Mouse (Mus musculus): ENCODE measurements around the gene Gpr137.

Gene Gpr137

DNA sequence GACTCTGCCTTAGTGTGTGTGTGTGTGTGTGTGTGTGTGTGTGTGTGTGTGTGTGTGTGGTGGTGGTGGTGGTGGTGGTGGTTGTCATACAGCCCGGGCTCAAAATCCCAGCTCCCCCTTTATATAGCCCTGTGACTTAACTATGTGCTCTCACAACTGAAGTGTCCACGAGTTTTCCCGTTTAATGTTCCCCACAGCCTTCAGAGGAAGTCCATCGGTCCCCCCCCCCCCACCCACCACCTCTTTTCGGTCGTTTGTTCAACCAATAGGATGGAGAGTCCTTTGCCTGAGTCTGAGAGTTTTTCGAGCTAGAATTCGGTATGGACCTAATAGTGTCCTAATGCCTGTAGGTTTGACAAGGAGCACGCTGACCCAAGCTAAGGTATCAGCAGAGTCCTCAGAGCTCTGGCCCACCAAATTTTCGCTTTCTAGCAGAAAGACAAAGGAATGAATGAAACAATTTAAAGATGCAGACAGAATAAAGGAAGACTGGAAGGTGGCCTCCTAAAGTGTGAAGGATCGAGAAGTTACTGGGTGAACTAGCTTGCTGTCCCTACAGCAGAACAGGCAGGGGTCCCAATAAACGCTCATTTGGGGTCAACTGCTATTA is 31.4 kb upstream of the Gpr137 start:
- peak; percentile 22 for DNase-seq (ENCODE audit: low spot score)

DNA sequence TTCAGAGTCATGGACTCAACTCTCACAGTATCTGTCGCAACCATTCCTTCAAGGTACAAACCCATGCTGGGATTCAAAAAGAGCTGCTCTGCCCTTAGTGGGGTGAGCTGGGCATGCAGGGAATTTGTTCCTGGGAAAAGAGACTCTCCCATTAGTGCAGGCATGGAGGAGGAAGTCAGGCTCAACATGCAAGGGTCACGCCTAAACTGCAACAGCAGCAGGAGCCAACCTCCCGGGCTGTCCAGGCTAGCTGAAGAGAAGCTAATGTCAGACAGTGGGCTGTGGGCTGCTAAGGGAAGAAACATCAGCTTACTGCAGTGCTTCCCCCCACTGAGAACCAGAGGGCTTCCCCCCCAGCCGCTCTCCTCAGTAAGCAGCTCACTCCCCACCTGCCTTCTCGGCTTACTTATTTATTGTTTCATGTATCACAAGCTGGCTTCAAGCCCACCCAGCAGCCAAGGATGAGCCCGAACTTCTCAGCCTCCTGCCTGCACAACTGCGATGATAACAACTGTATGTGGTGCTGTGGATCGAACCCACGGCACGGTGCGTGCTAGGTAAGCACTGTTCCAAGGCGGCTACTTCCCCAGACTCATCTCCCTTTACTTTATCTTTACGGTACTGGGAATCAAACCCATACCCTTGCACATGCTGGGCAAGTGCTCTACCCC is 30.1 kb upstream of the Gpr137 start:
- no peak for DNase-seq (ENCODE audit: low spot score)

DNA sequence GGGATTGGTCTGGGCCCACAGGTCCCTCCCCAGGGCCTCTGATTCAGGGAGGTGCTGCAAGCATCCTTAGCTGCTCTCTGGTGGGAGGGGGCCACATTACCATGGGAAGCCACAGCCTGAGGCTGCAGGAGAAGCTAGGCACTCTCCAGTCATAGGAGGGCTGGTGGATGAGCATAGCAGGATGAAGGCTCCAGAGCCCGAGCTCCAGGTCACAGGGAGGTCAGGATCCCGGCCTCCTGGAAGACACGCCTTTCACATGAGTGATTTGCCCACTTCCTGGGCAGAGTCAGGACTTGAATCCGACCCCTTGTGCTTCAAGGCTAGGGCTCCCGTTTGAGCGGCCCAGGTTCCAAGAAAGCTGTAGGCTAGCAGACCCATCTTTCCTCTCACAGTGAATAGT is 29.4 kb upstream of the Gpr137 start:
- DNase-seq (ENCODE audit: low spot score): peak; percentile 36

DNA sequence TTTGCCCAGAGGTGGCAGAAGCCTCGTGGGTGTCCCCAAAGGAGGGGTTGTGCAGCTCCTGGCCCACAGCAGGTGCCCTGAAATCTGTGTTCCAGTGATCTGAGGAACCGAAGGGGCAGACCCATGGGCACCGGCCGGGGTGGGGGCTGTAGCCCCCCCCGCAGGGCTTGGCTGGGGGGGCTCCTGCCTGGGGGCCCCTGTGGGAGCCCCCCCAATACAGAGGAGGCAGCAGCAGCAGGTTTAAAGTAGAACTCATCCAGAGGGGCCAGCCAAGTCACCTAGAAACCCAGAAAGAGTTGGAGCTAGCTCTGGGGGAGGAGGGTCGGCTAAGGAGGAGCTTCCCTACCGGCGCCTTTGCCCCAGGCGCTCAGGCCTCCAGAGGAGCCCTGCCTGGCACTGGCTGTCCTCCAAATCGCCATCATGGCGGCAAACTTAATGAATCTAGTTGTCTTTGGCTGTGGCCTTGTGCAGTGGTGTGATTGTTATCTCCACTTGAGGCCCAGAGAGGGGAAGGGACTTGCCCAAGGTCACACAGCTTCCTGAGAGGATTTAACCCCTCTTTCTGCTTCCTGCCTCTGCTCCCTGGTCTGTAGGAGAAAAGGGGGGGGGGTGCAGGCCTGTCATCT is 28.3 kb upstream of the Gpr137 start:
- DNase-seq (ENCODE audit: low spot score): peak; percentile 10

DNA sequence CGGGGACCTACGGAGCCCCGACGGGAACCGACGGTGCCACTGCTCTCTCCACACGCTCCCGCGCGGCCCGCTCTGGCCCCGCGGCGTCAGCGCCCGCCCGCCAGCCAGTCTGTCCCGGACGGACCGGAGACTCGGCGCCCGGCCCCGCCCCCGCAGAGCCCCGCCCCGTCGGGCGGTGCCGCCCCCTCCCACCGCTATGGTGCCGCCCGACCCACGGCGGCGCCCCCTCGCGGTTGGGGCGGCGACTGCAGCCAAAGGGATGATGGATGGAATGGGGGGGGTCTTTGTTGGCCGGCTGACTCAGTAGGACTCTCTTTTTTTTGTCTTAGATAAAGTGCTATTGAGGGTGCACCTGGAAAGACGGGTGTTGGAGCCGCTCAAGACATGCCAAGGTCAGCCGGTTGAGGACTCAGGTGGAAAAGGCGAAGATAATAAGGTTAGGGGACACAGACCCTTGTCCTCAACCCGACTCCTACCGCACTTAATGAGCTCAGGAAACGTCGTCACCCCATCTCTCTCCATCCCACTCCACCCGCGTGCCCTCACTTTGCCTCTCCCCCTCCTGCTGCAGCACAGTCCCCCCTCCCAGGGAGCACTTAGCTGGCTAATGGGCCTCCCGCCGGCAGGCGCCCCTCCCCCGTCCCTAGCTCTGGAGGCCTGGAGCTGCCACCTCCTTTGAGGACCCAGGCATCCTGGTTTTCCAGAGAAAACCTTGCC is 27.5 kb upstream of the Gpr137 start:
- DNase-seq (ENCODE audit: low spot score): peak; percentile 69

DNA sequence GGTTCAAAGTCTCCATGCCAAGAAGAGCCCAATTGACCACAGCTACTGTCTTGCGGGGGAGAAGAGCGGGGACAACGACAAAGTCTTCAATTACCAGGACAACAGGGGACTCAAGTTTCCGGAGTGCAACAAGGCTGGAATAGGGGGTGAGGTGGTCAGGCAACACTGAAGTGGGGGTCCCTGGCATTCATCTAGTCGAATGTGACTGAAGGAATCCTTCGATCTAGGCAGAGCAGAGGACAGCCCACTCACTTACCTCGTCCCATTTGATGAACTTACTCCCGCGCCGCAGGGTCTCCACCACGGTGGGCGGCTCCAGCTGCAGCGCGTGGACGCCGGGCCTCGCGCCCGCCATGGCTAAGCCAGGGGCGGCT is 27.0 kb upstream of the Gpr137 start:
- no peak for DNase-seq (ENCODE audit: low spot score)

DNA sequence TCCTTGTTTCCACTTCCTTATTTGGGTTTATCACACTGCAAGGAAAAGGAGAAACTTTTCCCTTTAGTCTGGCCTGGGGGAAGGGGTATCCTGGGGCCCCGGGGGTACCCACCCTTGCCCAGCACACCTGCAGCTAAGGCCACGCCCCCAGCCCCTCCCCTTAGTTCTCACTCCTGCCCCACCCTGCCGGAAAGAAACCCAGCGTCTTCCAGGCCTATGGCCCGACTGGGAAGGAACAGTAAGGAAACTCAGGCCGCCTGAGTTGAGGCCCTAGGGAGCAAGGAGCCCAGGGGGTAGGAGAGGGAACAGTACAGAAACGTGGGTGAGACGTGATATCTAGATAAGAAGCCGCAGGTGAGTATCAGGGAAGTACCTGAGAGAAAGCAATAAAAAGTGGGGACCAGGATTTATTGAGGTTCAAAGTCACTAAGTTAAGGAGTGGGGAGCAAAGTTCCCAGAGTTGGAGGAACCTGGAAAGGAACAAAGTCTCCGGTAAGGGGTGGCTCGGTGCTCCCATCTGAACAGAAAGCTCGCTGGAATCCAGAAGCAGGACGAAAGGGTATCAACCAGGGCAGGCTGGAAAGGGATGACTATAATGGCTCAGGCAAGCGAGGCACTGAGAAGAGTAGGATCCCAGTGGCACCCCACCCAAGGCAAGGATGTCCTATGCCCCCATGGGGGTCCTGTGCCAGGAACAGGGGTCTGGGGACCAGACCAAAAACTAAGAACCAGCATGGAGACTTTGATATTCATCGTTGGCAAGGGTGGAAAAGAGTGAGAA is 26.4 kb upstream of the Gpr137 start:
- peak; percentile 16 for DNase-seq (ENCODE audit: low spot score)

DNA sequence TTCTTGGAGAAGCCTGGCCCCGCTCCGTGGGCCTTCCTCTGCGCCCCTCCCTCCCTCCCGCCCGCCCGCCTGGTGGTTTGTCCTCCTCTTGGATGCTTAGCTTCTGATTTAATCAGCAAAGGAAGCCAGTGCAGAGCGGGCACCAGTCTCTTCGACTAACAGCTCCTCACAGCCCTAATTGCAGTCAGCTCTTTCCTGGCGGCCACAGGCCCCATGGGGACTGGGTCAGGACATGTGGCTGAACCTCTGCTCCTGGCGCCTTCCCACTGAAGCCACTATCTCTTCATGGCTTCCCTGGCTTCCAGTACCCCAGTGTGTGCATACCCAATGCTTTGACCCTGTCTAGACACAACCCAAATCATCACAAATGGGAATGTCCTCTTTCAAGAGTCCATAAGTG is 14.2 kb upstream of the Gpr137 start:
- DNase-seq (ENCODE audit: low spot score): no peak

DNA sequence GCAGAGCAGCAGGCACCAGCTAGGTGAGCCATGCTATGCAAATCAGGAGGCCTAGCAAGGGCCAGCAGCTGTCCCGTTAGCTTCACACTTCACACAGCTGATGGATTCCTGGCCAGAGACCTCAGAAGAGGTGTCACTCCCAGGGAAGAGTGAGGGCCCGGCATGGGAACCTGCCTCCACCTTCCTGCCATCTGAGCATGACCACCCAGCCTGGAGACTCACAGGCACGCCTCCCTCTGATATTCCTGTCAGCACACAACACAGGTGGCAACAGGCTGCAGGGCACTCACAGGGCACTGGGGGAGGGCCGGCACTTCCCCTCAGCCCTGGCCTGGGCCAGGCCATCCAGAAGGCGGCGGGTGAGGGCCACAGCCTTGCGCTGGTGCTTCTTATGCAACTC is 13.1 kb upstream of the Gpr137 start:
- no peak for DNase-seq (ENCODE audit: low spot score)

DNA sequence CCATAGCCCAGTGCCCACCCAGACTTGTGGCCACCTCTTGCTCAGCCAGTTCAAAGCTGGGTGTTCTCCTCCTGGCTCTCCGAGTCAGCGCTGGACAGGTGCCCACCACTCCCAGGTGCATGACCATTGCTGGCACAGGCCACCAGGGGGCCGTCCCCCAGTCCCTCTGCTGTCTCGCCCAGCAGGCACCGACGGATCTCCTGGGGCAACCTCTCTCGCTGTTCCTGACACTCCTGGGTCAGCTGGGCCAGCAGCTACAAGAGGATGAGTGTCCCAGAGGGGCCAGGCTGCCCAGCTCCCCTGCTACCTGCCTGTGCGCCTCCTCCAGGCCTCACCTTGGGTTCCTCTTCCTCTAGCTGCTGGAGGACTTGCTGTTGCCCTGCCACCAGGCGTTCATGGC is 11.8 kb upstream of the Gpr137 start:
- DNase-seq (ENCODE audit: low spot score): no peak

DNA sequence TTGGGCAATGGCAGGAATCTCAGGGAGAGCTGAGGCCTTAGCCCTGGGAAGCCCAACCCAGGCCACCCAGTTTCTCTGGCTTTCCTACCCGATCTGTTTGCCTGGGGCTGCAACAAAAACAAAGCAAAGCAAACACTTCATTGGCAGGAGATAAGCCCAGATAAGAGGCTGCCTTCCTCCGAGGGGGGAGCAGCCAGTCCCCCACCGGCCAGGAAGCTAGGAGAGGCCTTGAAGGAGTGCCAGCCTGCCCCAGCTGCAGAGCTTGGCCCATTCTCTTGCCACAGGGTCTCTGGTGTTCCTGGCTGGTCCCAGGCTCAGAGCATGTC is 10.4 kb upstream of the Gpr137 start:
- no peak for DNase-seq (ENCODE audit: low spot score)

DNA sequence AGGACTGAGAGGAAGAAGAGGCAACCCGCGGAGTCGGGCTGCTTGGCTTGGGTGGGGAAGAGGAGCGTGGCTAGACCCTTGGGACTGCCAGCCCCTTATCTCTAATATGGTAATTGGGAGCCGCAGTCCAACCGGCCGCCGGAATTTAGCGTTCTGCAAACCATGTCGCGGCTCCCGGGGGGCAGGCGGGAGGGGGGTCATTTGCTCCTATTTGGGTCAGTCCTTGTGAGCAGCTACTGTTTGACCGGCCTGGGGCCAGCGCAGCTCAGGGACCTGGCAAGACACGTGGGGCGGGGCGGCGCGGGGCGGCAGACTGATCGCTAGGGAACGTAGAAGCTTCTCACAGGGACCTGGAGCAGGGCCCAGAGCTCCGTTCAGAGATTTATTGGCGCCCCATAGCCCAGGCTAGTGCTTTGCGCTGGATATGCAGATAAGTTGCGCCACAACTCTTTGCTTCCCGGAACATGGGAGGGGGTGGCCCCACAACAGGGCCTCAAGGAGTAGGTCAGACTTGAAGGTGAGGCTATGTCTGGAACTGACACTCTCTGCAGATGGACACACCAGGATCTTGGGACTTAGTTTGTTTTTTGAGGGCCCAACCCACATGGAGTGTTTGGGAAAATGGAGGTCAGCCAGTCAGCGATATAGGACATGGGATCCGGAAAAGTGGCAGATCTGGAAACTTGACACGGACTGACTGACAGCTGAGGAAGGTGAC is 9.9 kb upstream of the Gpr137 start:
- DNase-seq (ENCODE audit: low spot score): peak; percentile 66

DNA sequence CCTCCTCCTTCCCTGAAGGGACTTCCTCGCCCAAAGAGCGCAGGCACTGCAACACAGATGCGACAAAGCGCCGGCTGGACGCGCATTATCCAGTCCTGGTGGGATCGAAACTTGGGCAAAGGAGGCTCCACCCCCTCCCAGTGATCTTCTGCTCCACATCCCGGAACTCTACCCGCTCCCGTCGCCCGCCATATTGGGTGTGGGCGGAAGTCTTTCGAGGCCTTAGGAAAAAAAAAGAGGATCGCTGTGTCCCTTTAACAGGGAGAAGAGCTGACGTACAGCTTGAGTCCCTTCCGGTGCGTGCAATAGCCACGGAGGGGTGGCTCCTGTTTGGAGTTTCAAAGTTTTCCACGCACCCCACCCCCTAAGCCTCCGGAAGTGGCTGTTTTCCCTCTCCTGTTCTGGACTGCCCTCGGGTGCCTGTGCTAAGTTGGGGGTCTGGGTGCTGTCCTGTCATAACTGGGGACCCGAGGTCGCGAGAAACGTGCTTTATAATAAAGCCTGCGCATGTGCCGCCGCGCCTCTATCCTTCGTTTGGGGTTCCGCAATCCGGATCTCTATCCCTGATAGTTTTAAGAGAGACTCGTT is 9.2 kb upstream of the Gpr137 start:
- peak; percentile 97 for DNase-seq (ENCODE audit: low spot score)

DNA sequence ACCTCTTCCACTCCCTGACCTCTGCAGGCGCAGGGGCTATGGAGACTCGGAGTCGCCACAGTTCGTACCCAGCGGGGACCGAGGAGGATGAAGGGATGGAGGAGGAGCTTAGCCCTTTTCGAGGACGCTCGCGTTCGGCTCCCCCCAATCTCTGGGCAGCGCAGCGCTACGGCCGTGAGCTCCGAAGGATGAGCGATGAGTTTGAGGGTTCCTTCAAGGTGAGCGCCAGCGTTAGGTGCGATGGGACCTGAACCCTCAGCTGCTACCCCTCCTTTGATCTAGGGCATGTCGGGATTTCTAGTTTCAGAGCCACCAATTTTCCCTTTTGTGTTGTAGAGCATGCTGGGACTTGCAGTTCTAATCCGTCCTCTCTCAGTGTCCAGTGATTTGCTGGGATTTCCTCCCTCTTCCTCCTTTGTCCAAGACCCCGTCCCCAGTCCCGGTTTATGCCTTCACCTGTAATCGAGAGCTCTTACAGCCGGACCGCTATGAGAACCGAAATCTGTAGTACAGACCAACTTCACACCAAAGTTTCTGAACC is 8.4 kb upstream of the Gpr137 start:
- DNase-seq (ENCODE audit: low spot score): peak; percentile 87

DNA sequence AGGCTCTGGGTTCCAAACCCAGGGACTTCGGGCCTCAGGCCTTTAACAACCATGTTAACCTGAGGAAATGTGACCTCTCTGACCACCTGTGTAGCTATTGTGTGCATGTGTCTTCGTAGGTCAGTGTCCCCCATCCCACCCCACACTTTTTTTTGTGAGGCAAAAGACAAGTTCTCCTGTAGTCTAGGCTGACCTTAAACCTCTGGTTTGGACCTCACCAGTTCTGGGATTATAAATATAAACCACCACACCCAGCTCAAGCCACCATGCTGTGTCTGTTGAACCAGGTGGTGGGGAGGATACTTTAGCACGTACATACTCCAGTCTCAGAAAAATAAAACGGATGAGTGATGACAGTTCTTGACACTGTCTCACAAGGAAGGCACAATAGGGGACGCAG is 7.7 kb upstream of the Gpr137 start:
- no peak for DNase-seq (ENCODE audit: low spot score)

DNA sequence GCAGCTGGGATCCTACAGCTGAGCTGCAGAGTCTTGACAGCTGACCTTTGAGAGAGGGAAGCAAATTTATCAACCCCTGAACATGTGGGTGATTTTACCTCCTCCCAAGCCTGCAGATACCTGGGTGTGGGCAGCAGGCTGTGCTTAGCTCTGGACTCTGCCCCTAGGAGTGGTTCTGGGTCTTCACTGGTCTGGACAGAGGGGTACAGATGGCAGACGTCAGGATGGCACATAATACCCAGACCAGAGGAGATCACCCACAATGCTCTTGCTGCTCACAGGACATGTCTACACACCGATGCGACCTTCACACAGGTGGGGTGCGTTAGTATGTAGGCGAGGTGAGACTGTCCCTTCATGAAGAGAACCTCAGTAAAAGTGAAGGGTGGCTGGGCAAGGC is 7.3 kb upstream of the Gpr137 start:
- no peak for DNase-seq (ENCODE audit: low spot score)

DNA sequence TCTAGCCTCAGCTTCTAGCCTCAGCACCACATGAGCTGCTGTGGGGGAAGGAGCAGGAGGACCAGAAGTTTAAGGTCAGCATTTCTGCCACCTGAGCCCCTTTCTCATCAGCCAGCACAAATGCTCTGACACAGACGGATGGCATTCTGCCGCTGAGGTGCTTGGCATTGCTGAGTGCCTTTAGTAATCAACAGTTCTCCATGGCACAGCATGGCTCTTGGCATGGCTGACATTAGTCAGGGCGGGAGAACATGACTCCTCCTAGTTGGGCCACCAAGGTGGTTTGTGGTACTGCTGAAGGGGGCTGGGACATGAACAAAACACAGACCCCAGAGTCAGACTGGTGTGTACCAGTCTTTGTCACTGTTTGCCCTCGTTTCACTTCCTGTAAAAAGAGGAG is 5.9 kb upstream of the Gpr137 start:
- DNase-seq (ENCODE audit: low spot score): no peak

DNA sequence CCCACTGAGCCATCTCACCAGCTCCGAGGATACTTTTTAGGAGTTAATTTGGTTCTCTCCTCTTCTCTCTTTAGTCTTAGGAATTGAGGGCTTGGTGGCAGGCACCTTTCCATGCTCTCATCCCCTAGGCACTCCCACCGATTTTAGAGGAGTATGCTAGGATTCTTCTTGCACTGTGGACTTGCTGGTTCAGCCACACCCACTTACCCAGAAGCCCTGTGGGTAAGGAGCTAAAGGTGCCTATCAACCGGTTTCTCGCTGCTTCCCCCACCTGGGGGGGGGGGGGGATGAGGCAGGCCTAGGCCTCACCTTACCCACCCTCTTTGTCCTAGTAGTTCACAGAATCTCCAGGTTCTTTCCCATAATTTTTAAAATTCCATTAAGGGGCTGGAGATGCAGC is 5.5 kb upstream of the Gpr137 start:
- DNase-seq (ENCODE audit: low spot score): no peak

DNA sequence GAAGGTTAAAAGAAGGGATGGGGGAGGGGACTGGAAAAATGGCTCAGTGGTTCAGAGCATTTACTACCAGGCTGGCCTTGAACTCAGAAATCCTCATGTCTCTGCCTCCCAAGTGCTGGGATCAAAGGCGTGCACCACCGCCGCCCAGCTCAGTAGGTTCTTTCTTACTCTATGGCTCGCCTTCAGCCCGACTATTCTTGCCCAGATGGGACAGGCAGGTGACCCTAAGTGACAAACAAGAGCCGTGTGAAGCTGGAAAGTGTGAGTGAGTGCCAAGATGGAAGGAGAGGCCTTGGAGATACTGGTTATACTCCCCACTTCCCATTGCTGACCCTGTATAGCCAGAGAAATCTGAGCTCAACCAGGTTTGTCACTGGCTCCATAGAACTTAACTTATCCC is 1.4 kb upstream of the Gpr137 start:
- no peak for DNase-seq (ENCODE audit: low spot score)

DNA sequence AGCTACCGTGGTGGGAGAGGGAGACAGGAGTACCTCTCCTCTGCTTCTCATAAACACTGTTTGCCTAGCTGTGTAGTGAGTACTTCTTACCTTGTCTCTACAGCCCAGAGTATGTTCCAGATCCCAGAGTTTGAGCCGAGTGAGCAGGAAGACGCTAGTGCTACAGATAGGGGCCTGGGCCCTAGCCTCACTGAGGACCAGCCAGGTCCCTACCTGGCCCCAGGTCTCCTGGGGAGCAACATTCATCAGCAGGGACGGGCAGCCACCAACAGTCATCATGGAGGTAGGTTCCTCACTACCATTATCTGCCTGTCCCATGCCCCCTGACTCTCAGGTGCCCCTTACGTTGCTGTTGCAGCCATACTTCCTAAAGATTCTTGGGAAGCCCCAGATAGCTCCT is 484 bp upstream of the Gpr137 start:
- no peak for DNase-seq (ENCODE audit: low spot score)
